Mouse (Mus musculus): ENCODE measurements at regions not wholly inside any gene's neighbourhood (a gene's known extent, or its start where the extent isn't known, plus 50 kb on each side); places are given as distances from the start of the nearest gene placed in this dataset.

DNA sequence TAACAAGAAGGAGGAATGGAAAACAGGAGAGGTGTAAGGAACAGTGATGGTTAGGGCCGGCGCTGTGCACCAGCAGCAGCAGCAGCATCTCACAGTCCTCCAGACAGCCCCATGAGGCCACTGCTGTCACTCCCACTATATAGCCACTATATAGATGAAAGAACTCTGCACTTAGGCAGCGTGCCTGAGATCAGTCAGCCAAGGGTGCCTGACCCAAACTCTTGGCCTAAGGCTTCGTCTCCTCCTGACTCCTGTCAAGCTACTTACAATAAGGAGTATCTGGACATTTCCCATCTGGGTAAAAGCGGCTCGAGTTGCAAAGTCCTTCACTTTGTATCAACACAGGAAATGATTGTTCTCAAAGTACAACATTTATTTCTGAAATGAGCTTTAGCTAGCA, 100.8 kb upstream of the Selenok start:
- peak; percentile 5 to 22 for DNase-seq
- intact Hi-C loops (cut with DNase I), result no loop called here

DNA sequence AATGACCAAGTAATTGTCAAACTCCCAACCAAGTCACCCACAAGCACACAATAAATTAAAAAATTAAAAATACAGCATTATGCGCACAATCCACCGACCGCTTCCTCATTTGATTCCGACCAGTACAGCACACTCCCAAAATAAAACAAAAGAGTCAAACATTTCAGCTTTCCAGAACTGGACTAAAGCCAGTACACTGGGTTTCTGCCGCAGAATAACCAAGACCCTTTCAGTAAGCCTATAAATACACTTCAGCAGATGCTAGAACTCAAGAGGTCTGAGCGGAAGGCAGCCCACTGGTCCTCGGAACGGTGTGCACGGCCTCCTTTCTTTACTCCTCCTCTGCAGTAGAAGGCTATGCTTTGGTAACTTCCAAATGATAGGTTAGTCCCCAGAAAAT, 98.2 kb upstream of the Selenok start:
- intact Hi-C loops (cut with DNase I), result no loop called here
- no peak for DNase-seq

DNA sequence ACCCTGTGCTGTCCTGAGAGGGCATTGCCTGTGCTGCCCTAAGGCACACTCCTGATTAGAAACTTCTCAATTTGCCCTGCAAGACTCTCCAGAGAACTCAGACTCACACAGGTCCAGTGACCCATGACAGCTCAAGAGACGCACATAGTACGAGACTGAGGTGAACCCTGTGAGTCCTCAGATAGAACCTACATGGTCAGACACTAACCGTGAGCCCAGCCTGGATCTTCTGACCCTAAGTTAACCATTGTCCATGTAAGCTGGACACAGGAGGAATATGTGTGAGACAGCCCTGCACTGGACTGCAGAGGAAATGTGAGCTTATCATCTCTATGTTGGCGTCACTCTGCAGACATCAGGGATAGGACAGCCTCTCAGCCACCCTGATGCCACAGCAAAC, 91.4 kb upstream of the Selenok start:
- intact Hi-C loops (cut with DNase I), result no loop called here
- no peak for DNase-seq

DNA sequence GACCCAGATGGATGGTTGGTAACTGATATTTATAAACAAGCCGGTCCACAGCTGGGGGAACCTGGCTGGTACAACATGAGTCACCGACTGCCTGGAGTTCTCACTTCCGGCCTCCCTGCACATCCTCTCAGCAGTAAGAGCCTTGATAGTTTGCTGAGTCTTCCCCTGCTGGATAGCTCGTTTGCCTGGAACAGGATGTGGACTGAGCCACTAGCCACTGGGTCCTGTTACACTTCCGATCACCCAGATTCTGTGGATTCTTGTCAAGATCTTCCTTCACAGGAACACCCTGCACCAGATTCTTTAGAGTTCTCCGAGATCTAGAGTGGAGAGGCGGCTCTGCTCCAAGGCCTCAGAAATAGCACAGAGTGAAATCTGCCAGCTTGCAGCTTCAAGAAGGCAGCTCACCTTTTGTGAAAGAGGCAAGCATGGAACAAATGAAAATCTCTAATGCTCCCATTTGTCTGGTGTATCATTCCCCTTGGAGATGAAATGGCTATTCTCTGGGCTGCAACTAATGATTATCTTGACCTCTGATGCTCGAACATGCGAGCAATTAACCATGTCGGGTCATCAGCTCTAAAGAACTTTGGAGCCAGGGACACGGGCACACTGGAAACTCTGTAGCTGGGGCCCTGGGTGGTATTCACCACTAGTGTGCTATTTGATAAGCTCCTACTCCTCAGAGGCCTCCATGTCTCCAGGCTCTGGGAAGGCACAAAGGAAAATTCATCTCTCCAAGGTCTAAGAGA, 90.3 kb upstream of the Selenok start:
- intact Hi-C loops (cut with DNase I), result no loop called here

DNA sequence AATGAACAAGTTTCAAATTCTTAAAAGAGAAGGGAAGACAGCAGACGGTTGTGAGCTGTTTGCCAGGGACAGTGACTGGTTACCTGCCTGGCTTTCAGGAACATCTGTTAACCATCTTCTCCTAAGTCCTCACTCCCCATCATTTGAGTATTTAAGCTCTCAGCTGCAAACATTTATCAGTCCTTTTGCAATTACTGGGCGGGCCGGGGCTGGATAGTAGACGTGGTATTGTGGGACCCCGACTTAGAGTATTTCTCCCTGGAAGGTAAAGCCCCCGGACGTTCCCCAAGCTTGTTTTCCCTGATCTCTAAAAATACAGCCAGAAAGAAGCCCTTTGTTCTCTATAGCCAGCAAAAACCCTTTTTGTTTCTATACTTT, 89.7 kb upstream of the Selenok start:
- intact Hi-C loops (cut with DNase I), result no loop called here

More for the DNA sequence above, 90.3 kb upstream of the Selenok start:
- no peak for DNase-seq

DNA sequence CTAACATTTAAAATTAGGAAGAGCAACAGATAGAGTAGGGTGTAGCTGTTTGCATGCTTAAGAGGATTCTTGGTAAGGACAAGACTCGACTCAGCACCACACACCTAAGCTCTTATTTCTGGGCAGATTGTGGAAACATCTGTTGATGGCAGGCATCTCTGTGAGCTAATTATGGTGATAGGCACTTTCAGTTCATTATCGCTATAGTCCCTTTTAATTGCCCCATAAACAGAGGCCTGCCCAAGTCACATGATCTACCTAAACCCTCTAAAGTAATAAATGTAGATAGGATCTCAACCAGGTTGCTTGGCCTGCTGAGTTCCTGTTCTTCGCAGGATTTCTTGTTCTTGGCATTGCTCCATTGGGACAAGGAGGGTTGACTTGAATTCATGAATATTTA, 88.8 kb upstream of the Selenok start:
- DNase-seq, result no peak
- intact Hi-C loops (cut with DNase I), result no loop called here

More for the DNA sequence above, 89.7 kb upstream of the Selenok start:
- no peak for DNase-seq

DNA sequence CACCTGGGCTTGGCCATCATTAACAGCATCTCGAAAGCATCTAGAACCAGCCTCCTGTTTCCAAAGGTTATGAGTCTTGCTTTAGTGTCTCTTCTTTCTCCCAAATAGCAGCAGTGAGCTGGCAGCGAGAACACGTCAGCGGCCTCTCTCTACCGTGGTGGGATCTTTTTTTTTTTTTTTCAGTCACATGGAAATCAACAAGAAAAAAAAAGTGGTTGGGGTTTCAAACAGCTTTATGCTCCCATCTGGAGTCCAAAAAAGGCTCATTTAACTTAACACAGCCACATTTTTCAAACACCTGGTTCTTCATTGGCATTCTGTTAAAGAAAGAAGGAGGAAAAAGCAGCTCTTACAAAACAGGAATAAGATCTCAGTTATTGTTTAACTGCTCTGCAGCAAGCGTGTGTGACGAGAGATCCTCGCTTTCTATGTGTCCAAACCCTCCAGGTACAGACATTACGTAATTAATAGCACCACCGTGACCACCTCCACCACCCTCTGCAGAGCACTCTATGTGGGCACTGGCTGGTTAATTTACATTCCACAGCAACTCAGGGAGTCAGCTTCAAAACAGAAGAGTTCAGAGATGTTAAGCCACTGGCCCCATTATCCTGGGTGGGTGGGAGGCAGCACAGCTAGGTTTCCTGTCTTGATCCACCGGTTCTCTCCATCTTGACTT, 85.3 kb upstream of the Selenok start:
- intact Hi-C loops (cut with DNase I), result no loop called here
- DNase-seq, result no peak

DNA sequence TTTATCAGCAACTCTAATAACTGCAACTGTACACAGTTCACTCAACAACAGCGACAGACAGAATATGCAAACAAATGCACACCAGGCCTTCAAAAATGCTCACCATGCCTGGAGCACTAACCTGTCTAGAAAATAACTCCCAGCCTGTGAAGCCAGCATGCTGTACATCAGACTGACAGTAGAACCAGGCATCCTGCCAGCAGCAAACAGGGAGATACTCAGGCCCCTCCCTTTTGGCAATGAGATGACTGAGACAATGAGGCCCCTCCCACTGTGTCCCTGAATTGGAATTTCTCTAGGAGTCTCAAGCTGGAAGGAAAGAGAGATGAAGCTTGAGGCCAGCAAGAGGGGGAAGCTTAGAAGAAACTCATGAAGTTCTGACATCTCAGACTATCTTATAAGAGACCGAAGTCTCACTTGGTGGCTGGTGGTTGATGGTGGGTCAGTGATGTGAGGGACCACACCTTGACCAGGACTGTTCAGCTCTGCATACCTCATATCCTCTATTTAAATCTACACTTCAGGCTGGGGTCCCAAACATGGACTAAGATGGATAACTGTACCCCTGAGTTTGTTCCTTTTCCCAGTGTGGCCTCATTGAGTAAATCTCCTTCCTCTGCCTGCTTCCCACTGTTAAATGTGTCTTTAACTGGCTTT, 72.6 kb upstream of the Selenok start:
- intact Hi-C loops (cut with DNase I), result no loop called here
- DNase-seq, result peak; percentile 71 to 80

DNA sequence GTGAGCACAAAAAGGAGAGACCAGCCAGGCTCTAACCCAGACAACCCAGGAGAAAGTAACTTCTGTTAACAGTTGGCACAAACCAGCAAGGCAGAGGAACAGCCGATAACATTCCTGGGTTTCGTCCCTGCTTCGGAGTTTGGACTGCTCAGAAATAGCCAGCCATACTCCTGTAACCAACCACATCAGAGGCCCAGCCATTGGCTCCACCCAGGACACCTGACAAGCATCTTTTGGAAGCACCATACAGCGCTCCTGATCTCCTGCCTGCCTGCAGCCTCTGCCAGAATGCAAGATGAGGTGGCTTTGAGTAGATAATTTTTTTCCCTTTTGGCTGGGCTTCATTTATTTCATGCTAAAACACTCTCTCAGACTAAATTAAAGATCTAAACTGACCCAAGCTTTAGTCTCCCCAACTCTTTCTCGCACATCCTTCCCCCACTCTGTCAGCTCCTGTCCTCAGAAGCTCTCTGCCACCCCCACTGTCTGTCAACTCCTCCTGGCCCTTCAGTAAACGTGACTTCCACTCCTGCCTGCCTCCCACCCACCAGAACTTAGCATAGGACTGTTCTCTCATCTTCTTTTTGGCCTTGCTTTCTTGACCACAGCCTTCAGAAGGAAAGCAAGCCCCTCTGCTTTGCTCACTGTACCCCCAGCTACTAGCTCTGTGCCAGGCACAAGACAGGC, 72.0 kb upstream of the Selenok start:
- DNase-seq, result no peak

DNA sequence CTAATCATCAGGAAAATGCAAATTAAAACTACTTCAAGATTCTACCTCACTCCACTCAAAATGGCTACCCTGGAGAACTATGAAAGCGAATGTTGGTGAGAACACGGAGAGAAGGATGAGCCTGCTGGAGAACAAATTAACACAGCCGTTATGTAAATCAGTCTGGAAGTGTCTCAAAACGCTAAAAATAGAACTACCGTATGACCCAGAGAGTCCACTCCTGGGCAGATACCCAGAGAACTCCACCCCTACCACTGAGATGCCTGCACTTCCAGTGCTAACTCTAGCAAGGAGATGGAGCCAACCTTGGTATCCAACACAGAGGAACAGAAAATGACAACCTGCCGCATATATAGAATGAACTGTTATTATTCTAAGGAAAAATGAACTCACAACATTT, 67.2 kb upstream of the Selenok start:
- DNase-seq, result peak; percentile 10 to 34
- intact Hi-C loops (cut with DNase I), result no loop called here

More for the DNA sequence above, 72.0 kb upstream of the Selenok start:
- intact Hi-C loops (cut with DNase I), result no loop called here

DNA sequence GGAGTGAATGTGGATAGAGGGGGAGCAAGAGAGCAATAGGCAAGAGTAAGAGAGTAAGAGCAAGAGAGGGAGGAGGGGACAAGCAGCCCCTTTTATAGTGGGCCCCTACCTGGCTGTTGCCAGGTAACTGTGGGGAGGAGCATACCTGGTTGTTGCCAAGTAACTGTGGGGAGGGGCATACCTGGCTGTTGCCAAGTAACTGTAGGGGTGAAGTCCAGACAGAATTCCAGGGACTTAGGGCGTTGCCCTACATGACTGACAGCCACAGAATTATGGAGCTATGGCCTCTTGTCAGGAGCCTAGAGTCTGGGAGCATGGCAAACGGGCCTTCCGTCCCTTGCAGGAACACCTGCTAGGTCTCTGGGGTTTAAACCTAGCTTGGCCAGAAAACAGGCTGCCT, 64.5 kb upstream of the Selenok start:
- no peak for DNase-seq
- intact Hi-C loops (cut with DNase I), result no loop called here

DNA sequence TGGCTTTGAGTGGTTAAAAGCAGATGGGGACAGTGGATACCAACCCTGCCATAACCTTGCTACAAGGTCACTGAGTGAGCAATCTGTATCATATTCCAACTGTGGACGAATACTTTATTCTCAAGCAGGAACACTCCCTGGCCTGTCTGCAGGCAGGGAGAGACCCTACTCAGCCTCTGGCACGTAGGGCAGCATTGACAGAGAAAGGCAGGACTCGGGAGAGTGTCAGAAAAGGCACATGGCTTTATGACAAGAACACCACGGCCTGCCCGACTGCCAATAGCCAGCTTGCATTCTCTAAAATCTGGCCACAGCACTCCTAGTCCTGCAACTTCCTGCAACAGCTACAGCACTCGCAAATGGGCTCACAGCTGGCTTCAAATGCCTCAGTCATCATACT, 63.3 kb upstream of the Selenok start:
- DNase-seq, result peak in 1 of 2 experiments; percentile 19
- intact Hi-C loops (cut with DNase I), result no loop called here

DNA sequence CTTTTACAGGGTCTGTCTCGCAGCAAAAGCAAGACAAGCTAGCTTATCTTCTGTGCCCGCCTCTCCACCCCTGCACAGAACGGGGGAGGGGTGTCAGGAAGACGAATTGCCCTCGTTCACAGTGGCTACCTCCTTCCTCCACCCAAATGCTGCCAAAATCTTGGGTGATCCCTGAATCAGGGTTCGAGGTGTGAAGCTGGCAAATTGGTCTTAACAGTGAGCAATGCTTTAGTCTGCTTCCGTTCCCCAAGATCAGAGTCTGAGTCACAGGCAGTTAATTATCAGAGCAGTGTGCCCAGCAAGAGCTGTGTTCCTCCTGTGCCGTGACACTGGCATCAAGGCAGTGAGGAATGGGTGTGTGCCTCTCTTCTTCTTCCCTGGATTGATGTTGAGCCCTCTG, 58.4 kb upstream of the Selenok start:
- intact Hi-C loops (cut with DNase I), result no loop called here
- DNase-seq, result no peak
